Mouse (Mus musculus) embryonic facial prominence, embryonic 12.5 days (tissue): ENCODE measurements around the gene Krt17. TPM values are rescaled to one million over a fixed set of nuclear protein-coding genes. Genes with fewer than 3 reads are reported as not detected.

Source experiments
- ATAC-seq: fragments of 200-750 bp; cut with Nextera tagmentation; 2 replicates; pipeline ENCODE4 v1.8.0; 2017; ENCODE audit not compliant: insufficient number of reproducible peaks, insufficient read depth, low FRiP score, low TSS enrichment
- H3K27ac ChIP-seq: fragments of 300-500 bp; sonication (generic); 2 replicates; pipeline ENCODE4 v1.5.1; 2016; ENCODE audit warnings: mild to moderate bottlenecking
- H3K27me3 ChIP-seq: fragments of 300-500 bp; sonication (generic); 2 replicates; pipeline ENCODE4 v1.6.1; 2016; ENCODE audit warnings: mild to moderate bottlenecking, moderate library complexity
- H3K36me3 ChIP-seq: fragments of 300-500 bp; sonication (generic); 2 replicates; pipeline ENCODE4 v1.6.1; 2016; ENCODE audit warnings: mild to moderate bottlenecking
- H3K4me1 ChIP-seq: fragments of 300-500 bp; sonication (generic); 2 replicates; pipeline ENCODE4 v1.6.1; 2016
- H3K4me2 ChIP-seq: fragments of 300-500 bp; sonication (generic); replicated peaks from 2 replicates; pipeline ENCODE4 v1.6.1; 2016; ENCODE audit warnings: mild to moderate bottlenecking, moderate library complexity
- H3K4me3 ChIP-seq: fragments of 300-500 bp; sonication (generic); 2 replicates; pipeline ENCODE4 v1.5.1; 2016; ENCODE audit warnings: mild to moderate bottlenecking
- H3K9ac ChIP-seq: fragments of 300-500 bp; sonication (generic); 2 replicates; pipeline ENCODE4 v1.6.1; 2016; ENCODE audit warnings: mild to moderate bottlenecking, moderate library complexity
- H3K9me3 ChIP-seq: fragments of 300-500 bp; sonication (generic); 2 replicates; pipeline ENCODE4 v1.6.1; 2016; ENCODE audit warnings: mild to moderate bottlenecking, moderate library complexity
- WGBS: fragments of 180-500 bp; shearing (Covaris S2); methylation state at CpG from one replicate; pipeline ENCODE4 v1.1.7; 2016; 5-methylcytosine and 5-hydroxymethylcytosine counted together
- polyA plus RNA-seq: library from polyadenylated mRNA; unstranded; fragments of >200 nt; fragmentation: Nextera tagmentation; extraction: Ambion mirVana; gene quantifications from 2 replicates; pipeline ENCODE4 v1.2.1, GENCODE M21; 2016

Gene Krt17
- polyA plus RNA-seq, 1 experiment from 2014 or later = 8.1 TPM

- H3K9me3 ChIP-seq = no peaks in the 10 kb centered on the region
- ATAC-seq = no peak
- no peak overlapping the region for H3K9ac ChIP-seq
- peak overlapping the region; percentile 63; the same call in 1 of the 2 replicates for H3K27ac ChIP-seq
- H3K27me3 ChIP-seq = no peaks in the 10 kb centered on the region
- no peak overlapping the region for H3K4me2 ChIP-seq
- 45% methylated on average over 6 of the region's 6 CpGs for WGBS
- H3K4me3 ChIP-seq = no peak overlapping the region
- H3K36me3 ChIP-seq = no peaks in the 10 kb centered on the region
- no peaks in the 10 kb centered on the region for H3K4me1 ChIP-seq
These were observed 52.3 kb downstream of the Krt17 start for GRCm38 (mm10) chr11:100208542-100208941.

GRCm38 (mm10) chr11:100207498-100207897 is 53.3 kb downstream of the Krt17 start, which contains the start of gene Krt14:
Gene Krt14, minus strand, starts transcription at chr11:100207548.
- Histone ChIP-seq H3K9me3 (no peaks in the 10 kb centered on the region), H3K4me2 (no peak within 1 kb of the TSS), H3K27ac (peak within 1 kb of the TSS; percentile 63), H3K36me3 (no peaks in the 10 kb centered on the region), H3K4me3 (0 out of 2 replicates have a peak within 1 kb of the TSS, but pooled peaks have one; percentile 2), H3K27me3 (no peaks in the 10 kb centered on the region), H3K4me1 (no peaks in the 10 kb centered on the region), H3K9ac (no peak within 1 kb of the TSS)
- 85% methylated on average over 8 of the region's 8 CpGs for WGBS
- ATAC-seq = no peak

Other genes with a start within 250 kb of the Krt17 start
- gene Krt33a, start 244.8 kb downstream of the Krt17 start, polyA plus RNA-seq = 0.15 TPM in 1 of 2 replicates, not detected in the other
- gene Krt33b, start 231.2 kb downstream of the Krt17 start, polyA plus RNA-seq = 0.23 and 0.40 TPM in 2 replicates
- not detected in 2 replicates for gene Krt34, start 219.5 kb downstream of the Krt17 start, polyA plus RNA-seq
- gene Krt31, start 210.5 kb downstream of the Krt17 start, polyA plus RNA-seq = not detected in 2 replicates
- gene Krt32, start 172.8 kb downstream of the Krt17 start, polyA plus RNA-seq = not detected in 2 replicates
- gene Krt35, start 164.8 kb downstream of the Krt17 start, polyA plus RNA-seq = not detected in 2 replicates
- 0.09 TPM in 1 of 2 replicates, not detected in the other for gene Krt36, start 155.4 kb downstream of the Krt17 start, polyA plus RNA-seq
- not detected in 2 replicates for gene Krt13, start 139.5 kb downstream of the Krt17 start, polyA plus RNA-seq
- 73.4 and 93.1 TPM in 2 replicates for gene Krt15, start 125.1 kb downstream of the Krt17 start, polyA plus RNA-seq
- gene Krt19, start 112.4 kb downstream of the Krt17 start, polyA plus RNA-seq = 17.6 and 19.9 TPM in 2 replicates
- gene Krt9, start 67.8 kb downstream of the Krt17 start, polyA plus RNA-seq = not detected in 2 replicates
- gene Krt14, start 53.5 kb downstream of the Krt17 start, polyA plus RNA-seq = 110 and 120 TPM in 2 replicates
- gene Krt16, start 12.1 kb downstream of the Krt17 start, polyA plus RNA-seq = not detected in 2 replicates
- gene Krt42, start 8.8 kb upstream of the Krt17 start, polyA plus RNA-seq = not detected in 2 replicates
- gene Eif1, start 58.9 kb upstream of the Krt17 start, polyA plus RNA-seq = 1,469 and 1,519 TPM in 2 replicates
- gene Gast, start 73.4 kb upstream of the Krt17 start, polyA plus RNA-seq = not detected in 2 replicates
- 10.6 and 13.4 TPM in 2 replicates for gene Hap1, start 95.1 kb upstream of the Krt17 start, polyA plus RNA-seq
- 70.6 and 74.0 TPM in 2 replicates for gene Jup, start 136.7 kb upstream of the Krt17 start, polyA plus RNA-seq
- gene P3h4, start 153.8 kb upstream of the Krt17 start, polyA plus RNA-seq = 51.4 and 55.3 TPM in 2 replicates
- 109 and 113 TPM in 2 replicates for gene Fkbp10, start 154.7 kb upstream of the Krt17 start, polyA plus RNA-seq
- 165 and 173 TPM in 2 replicates for gene Nt5c3b, start 180.8 kb upstream of the Krt17 start, polyA plus RNA-seq
- gene Klhl10, start 180.9 kb upstream of the Krt17 start, polyA plus RNA-seq = 1.3 TPM in 2 replicates
- gene Klhl11, start 211.7 kb upstream of the Krt17 start, polyA plus RNA-seq = 12.7 and 13.4 TPM in 2 replicates